8 mouse cellular contexts compared by ENCODE assay signal in genomic region chr4:43726995-43727394, GRCm38 (mm10). TPM values are rescaled to one million over a fixed set of nuclear protein-coding genes. Genes with fewer than 3 reads are reported as not detected.
DNase-seq lines count a peak whose midpoint lies in the region; ATAC-seq and TF ChIP-seq lines count a peak whose summit lies in the region.

Gene Hrct1 (plus strand): TSS chr4:43727188.

- H3K9ac ChIP-seq in intestine, postnatal 0 days (ENCODE audit: low read depth, low read length) = peak within 1 kb of the TSS; percentile 2; the same call in 1 of the 2 replicates
- no peak within 1 kb of the TSS for H3K9ac ChIP-seq in lung, embryonic 14.5 days

- peaks cover 9% of the 10 kb centered on the region; the same call in 1 of the 2 replicates for H3K4me1 ChIP-seq in intestine, postnatal 0 days (replicated peaks; ENCODE audit: control insufficient read depth, insufficient read depth, low read length)
- peaks cover 25% of the 10 kb centered on the region for H3K4me1 ChIP-seq in lung, embryonic 14.5 days (ENCODE audit: insufficient read depth)

- peak within 1 kb of the TSS; percentile 95 for H3K27ac ChIP-seq in gastrocnemius, adult 2 months
- H3K27ac ChIP-seq in intestine, postnatal 0 days (ENCODE audit: low read depth, low read length) = peak within 1 kb of the TSS; percentile 75
- H3K27ac ChIP-seq in lung, embryonic 14.5 days (ENCODE audit: low read depth) = peak within 1 kb of the TSS; percentile 54

- H3K27me3 ChIP-seq in intestine, postnatal 0 days (replicated peaks; ENCODE audit: control insufficient read depth, insufficient read depth, low read length) = no peaks in the 10 kb centered on the region
- no peaks in the 10 kb centered on the region for H3K27me3 ChIP-seq in lung, embryonic 14.5 days (ENCODE audit: insufficient read depth, low read length)

- no peaks in the 10 kb centered on the region for H3K9me3 ChIP-seq in intestine, postnatal 0 days (ENCODE audit: control insufficient read depth)
- H3K9me3 ChIP-seq in lung, embryonic 14.5 days (ENCODE audit: low read depth, low read length) = no peaks in the 10 kb centered on the region

- intact Hi-C loops in left cerebral cortex, postnatal 14 days (cut with DNase I) = no loop called here
- intact Hi-C loops in left cerebral cortex, postnatal 36 days (cut with DNase I) = no loop called here
- intact Hi-C loops in gastrocnemius, adult 2 months (cut with DNase I) = loop anchor here (5.0 kb wide), 1 partner anchor 135 kb away; no protein-coding TSS in a partner anchor

- peak within 1 kb of the TSS; percentile 60 for H3K4me3 ChIP-seq in gastrocnemius, adult 2 months
- H3K4me3 ChIP-seq in intestine, postnatal 0 days (ENCODE audit: low read depth, low read length) = no peak within 1 kb of the TSS
- H3K4me3 ChIP-seq in lung, embryonic 14.5 days (ENCODE audit: low read depth, low read length) = no peak within 1 kb of the TSS

- peak; percentile 44 to 48 for DNase-seq in left cerebral cortex, postnatal 14 days (ENCODE audit: low spot score in 2 of 2)
- DNase-seq in left cerebral cortex, postnatal 36 days (ENCODE audit: low spot score in 2 of 2) = no peak
- DNase-seq in gastrocnemius, adult 2 months = peak; percentile 87
- DNase-seq in lung, embryonic 14.5 days = peak; percentile 86
- no peak for DNase-seq in neural tube, embryonic 10.5 days (ENCODE audit: extremely low spot score, low spot score)
- DNase-seq in spleen, adult 12 weeks (ENCODE audit: low spot score) = no peak
- DNase-seq in cerebellum, postnatal 36 days = no peak

- ATAC-seq in intestine, postnatal 0 days = no peak
- ATAC-seq in lung, embryonic 14.5 days (ENCODE audit: insufficient read depth) = peak; percentile 77

- no peaks in the 10 kb centered on the region for H3K36me3 ChIP-seq in intestine, postnatal 0 days (ENCODE audit: control insufficient read depth, insufficient read depth)
- no peaks in the 10 kb centered on the region for H3K36me3 ChIP-seq in lung, embryonic 14.5 days (ENCODE audit: insufficient read depth)

- H3K4me2 ChIP-seq in intestine, postnatal 0 days (replicated peaks; ENCODE audit: low read depth) = no peak within 1 kb of the TSS
- H3K4me2 ChIP-seq in lung, embryonic 14.5 days = no peak within 1 kb of the TSS

- TF ChIP-seq CTCF in gastrocnemius, adult 2 months (IDR thresholded peaks at IDR 0.05) = no peak
- no peak for TF ChIP-seq CTCF in intestine, postnatal 0 days (IDR thresholded peaks at IDR 0.05; ENCODE audit: low read depth)
- no peak for TF ChIP-seq CTCF in lung, embryonic 14.5 days (IDR thresholded peaks at IDR 0.05; ENCODE audit: low read depth)

- WGBS in intestine, postnatal 0 days = 26% methylated on average over 3 of the region's 3 CpGs
- WGBS in lung, embryonic 14.5 days = 19% methylated on average over 3 of the region's 3 CpGs

RNA-seq across cellular contexts. Expression of gene Hrct1, which starts in this region (rescaled TPM):
- under 1 TPM; 0.64 to 0.68 TPM for total RNA-seq in left cerebral cortex, postnatal 14 days (2021)
- 1 to 10 TPM; 1.2 to 1.7 TPM for total RNA-seq in left cerebral cortex, postnatal 36 days (2021)
- 1 to 10 TPM; 1.1 to 2.4 TPM for total RNA-seq in gastrocnemius, adult 2 months (2021)
- polyA plus RNA-seq in intestine, postnatal 0 days (2015; fragmentation: Nextera tagmentation; extraction: Ambion mirVana) = 1.6 and 2.1 TPM in 2 replicates
- 0.58 and 0.93 TPM in 2 replicates for polyA plus RNA-seq in lung, embryonic 14.5 days (2014; fragmentation: Nextera tagmentation; extraction: Ambion mirVana)

Comparison
In these comparisons a context has a peak if more than half of its experiments do, and no peak if none do; other contexts are left out.
1. Peak in DNase-seq in left cerebral cortex, postnatal 14 days; RNA of the gene not detected or under 1 TPM.
2. Peak in DNase-seq, ATAC-seq and H3K27ac ChIP-seq in lung, embryonic 14.5 days; RNA of the gene not detected or under 1 TPM.